Mouse (Mus musculus) spleen, adult 2 months (tissue): ENCODE results near the gene Hdgf.
"Not testable (repeated sequence)": the region's sequence is repeated elsewhere in the genome, so short reads cannot be mapped to it uniquely, and the experiment has no call there.

Experiments
- CTCF ChIP-seq: fragments of 200-500 bp; IDR thresholded peaks from 2 replicates; pipeline ENCODE4 v1.5.1; 2011; ENCODE audit warnings: mild to moderate bottlenecking, inconsistent platforms; ENCODE audit not compliant: insufficient read depth, insufficient read length, insufficient replicate concordance; ENCODE audit errors: extremely low read depth
- POLR2A ChIP-seq: fragments of 200-500 bp; IDR thresholded peaks from 2 replicates; pipeline ENCODE4 v1.6.1; 2011; ENCODE audit warnings: low read depth, low read length, inconsistent platforms

GRCm38 (mm10) chr3:87887400-87887799 is 18.7 kb upstream of the Hdgf start:
- TF ChIP-seq CTCF, POLR2A: not testable (repeated sequence)
